Mouse (Mus musculus) megakaryocyte progenitor cell, adult 5-6 weeks (primary cell): Measurements from ENCODE around the gene Gm11437. TPM values are rescaled to one million over a fixed set of nuclear protein-coding genes. Genes with fewer than 3 reads are reported as not detected.

Experiments
- ATAC-seq: replicated peaks from 2 replicates; pipeline ENCODE4 v1.8.0; 2016; ENCODE audit warnings: mild to moderate bottlenecking, moderate TSS enrichment, inconsistent platforms; ENCODE audit not compliant: poor library complexity
- total RNA-seq, 2 experiments: library from RNA; stranded (forward) in 1 of 2; stranded (reverse) in 1 of 2; fragments of 157-497, 149-512 nt in 1 of 2; fragments of 200-1000 nt in 1 of 2; gene quantifications; 2 replicates each; pipeline versions ENCODE4 v1.2.3 to v1.2.4; 2015 to 2017

Gene Gm11437
- total RNA-seq (2015), result not detected in 2 replicates
- total RNA-seq (2017), result not detected in 2 replicates

GRCm38 (mm10) chr11:84167046-84167526, at the start of gene Gm11437:
Gene Gm11437, minus strand, starts transcription at chr11:84167476.
- no peak for ATAC-seq

DNA sequence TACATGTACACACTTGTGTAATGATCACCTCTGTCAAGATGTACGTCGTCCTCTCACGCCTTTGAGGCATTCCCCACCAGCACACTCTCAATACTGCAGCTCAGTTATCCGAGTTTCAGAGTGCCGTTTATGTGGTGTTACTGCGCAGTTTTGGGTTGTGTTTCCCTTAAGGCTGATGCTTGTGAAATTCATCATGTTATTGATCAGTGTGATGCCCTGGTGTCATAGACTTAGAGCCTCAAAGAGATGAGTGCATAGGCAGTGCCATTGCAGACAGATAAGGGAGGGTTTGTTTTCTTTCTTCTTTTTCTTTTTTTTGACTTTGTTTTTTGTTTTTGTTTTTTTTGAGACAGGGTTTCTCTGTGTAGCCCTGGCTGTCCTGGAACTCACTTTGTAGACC, 43.6 kb upstream of the Gm11437 start:
- no peak for ATAC-seq

DNA sequence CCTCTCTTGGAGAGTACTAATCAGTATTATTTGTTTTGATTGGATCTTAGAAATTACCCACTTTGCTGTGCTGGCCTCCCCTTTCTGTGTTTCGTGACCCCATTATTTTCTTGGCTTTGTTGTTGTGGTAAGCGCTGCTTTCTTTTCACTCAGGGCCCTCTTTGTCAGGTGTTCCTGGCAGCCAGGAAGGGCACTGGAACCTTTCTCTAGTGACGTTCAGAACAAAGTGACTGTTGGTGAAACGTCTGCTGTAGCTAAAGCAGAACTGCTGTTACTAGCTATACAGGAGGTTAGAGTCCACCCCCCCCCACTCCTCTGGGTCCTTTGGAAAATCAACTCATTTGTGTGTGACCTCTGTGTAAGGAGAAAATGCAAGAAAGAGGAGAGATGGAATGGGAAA, 38.5 kb upstream of the Gm11437 start:
- ATAC-seq, result no peak

- 0 out of 2 replicates have a peak, but pooled peaks have one; percentile 26 for ATAC-seq
Measured at GRCm38 (mm10) chr11:84197607-84198402, 30.5 kb upstream of the Gm11437 start.

GRCm38 (mm10) chr11:84194751-84195150, 27.5 kb upstream of the Gm11437 start:
- no peak for ATAC-seq

GRCm38 (mm10) chr11:84193249-84193648, 26.0 kb upstream of the Gm11437 start:
- no peak for ATAC-seq

DNA sequence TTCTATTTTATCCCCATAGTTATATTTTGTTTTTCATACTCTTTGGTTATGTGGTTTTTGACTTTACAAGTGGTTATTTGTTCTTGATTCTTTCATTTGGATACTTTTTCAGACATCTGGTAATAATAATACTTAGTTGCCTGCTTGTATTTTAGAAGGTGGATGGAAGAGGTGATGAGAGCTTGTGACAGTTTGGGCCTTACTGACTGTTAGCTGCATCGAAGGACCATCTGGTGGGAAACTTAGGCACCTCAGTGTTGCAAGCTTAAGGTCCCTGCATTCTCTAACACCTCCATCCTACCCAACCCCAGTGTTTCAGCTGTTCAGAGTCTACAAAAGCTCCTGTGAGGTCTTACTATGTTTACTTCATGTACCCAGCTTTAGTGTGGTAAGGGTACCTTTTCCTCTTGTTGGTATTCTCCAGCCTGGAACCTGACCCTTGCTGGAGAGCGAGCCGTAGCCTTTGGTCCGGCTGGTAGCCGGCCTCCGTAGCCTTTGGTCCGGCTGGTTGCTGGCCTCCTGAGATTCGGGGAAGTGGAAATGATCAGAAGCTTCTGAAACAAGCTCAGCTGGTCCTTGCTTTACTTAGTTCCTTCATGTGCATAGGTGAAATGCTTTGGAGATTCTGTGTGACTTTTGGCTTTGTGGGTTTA, 23.4 kb upstream of the Gm11437 start:
- ATAC-seq, result no peak

DNA sequence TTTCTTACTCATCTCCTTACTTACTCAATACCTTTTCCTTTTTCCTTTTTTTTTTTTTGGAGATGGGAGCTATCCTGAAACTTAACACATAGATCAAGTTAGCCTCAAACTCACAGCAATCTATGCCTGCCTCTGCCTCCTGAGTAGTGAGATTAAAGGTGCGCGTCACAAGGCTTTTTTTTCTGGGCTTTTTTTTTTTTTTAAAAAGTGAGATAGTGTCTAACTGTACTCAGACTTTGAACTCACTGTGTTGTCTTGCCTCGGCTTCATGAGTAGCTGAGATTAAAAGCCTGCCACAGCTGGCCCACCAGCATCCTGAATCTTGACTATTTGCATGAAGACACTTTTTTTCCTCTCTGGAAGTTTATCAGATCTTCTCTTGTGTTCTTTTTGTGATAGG, 21.3 kb upstream of the Gm11437 start:
- no peak for ATAC-seq

GRCm38 (mm10) chr11:84181286-84181685, 14.0 kb upstream of the Gm11437 start:
- no peak for ATAC-seq

- ATAC-seq, result peak; percentile 56
Measured at GRCm38 (mm10) chr11:84179954-84180598, 12.8 kb upstream of the Gm11437 start.

DNA sequence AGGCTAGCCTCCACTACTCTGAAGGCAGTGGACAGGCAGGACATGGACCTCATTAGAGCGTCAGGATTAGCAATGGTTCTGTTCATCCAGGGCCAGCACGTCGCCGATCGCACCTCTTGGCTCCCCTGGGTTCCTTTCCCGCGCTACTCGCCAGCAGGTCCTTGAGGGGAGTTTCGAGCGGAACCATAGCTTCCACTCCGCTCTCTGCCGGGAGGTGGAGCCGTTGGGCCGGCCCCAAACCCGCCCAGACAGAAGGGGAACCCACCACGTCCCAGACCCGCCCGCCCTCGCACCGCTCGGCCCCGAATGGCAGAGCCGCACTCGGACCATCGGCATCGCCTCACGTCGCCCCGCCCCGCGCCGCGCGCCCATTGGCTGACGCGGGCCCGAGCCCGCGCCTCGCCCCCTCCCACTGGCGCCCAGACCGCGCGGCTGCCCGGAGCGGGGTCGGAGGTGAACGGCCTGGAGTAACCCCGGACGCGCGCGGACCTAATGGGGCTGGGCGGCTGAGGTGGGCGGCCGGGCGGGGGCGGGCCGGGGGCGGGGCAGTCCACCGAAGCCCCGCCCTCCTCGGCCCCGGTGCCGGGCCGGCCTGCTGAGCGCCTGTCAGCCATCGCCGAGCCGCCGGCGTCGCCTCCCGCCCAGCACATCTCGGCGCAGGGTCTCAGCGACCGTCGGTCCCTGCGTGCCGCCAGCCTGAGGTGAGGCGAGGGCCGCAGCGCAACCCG, 12.1 kb upstream of the Gm11437 start:
- ATAC-seq, result peak; percentile 87

- no peak for ATAC-seq
Measured at GRCm38 (mm10) chr11:84178571-84178970, 11.3 kb upstream of the Gm11437 start.

- no peak for ATAC-seq
Measured at GRCm38 (mm10) chr11:84172539-84173435, 5.5 kb upstream of the Gm11437 start.

GRCm38 (mm10) chr11:84168701-84169288, 1.5 kb upstream of the Gm11437 start:
- ATAC-seq, result peak; percentile 75

DNA sequence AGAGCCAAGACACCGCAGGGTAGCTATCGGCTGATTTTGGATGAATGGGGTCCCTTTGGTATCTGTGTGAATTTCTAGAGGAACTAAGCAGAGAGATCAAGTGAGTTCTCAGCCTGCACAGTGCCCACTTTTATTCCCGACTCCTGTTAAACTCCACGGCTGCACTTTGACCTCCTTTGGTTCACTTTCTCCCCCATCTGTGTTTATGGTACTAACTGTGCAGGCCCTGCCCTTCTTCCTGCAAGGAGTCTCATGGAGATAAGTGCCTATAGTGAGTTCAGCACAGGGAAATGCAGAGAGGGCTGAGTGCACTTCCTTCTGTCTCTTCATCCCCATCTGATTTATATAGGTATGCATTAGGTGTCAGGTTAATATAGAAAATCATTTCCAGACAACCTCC, 2.7 kb downstream of the Gm11437 start:
- no peak for ATAC-seq

DNA sequence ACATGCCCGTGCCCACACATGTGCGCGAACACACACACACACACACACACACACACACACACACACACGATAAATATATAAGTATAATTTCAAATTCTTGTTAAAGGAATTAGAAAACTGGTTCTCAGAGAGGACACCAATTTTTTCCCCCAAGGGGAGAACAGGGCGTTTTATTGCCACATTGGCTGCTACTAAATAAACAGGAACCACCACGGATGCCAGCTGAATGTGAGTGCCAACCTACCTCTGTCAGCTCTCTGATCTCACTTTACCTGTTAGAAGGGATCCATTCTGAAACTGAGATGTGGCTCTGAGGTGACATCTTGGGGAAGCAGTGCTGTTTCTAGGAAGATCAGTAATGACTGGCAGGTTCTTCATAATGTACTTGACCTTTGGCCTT, 3.2 kb downstream of the Gm11437 start:
- ATAC-seq, result no peak

DNA sequence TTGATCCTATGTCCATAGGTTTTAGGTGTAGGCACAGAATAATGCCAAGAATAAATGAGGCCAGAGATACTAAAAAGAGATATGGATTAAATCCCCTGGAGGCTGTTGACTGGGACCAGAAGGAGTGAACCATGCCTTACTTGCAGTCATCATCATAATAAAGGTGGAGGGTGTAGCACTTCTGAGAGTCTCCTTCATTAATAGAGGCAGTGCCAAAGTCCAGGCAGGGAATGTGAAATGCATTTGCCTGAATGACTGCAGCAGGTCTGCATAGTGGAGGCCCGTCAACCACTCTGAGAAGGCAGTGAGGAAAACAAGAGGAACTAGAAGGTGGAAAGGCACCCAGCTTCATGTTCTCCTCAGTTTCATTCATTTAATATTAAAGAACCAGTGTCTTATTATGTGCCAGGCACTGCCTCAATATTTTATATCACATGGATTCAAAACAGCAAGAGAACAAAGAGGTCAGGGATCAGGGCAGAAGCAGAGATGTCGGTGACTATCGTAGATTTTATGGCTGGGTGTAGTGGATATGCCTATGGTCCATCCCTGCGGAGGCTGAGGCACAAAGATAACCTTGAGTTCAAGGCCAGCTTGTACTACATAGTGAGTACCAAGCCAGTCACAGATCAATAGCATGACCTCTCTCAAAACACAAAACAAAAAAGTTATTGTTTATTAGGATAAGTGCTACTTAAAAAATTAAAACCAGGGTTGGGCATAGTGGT, 10.6 kb downstream of the Gm11437 start:
- no peak for ATAC-seq

DNA sequence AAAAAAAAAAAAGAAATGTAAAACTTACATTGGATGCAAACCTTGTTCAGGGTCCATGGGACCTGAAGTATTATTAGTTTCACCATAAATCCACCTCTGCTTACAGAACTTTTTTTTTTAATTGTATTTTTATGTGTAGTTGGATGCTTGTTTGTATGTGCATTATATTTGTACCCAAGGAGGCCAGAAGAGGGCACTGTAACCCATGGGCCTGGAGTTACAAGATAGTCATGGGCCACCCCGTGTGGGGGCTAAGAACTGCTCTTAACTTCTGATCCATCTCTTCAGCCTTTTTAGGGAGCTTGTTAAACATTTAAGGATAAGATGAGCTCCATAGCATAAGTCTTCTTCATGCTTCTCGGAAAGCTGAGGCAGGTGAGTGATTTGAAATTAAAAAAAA, 16.4 kb downstream of the Gm11437 start:
- peak; percentile 74; the same call in 1 of the 2 replicates for ATAC-seq

DNA sequence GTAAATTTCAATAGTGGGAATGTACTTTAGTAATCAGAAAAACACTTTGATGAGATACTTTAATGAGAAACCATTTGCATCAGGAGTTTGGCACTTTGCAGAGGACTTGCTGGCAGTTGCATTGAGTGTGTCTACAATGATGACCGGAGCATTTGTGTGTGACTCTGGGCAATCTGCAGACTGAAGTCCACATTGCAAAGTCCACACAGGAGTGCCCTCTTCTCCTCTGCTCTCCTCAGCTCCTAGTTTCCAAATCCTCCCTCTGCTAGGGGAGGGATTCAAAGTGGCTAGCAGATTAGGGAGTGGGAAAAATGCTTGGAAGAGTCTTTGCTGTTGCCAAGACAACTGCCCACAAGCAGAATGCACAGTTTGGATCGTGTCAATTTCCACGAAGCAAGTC, 21.2 kb downstream of the Gm11437 start:
- no peak for ATAC-seq
